Mouse (Mus musculus): ENCODE measurements around the gene Ankrd44. TPM values are rescaled to one million over a fixed set of nuclear protein-coding genes. Genes with fewer than 3 reads are reported as not detected.

The Ankrd44 gene
- total RNA-seq, 2 experiments from 2014 or later: 19.7 to 21.7 TPM

GRCm38 (mm10) chr1:54901084-54901483, 25.1 kb downstream of the Ankrd44 start:
- intact Hi-C loops (cut with DNase I): no loop called here
- DNase-seq (ENCODE audit: low spot score in 2 of 2): no peak

GRCm38 (mm10) chr1:54899247-54899646, 26.9 kb downstream of the Ankrd44 start:
- DNase-seq (ENCODE audit: low spot score in 2 of 2): no peak
- intact Hi-C loops (cut with DNase I): no loop called here

- intact Hi-C loops (cut with DNase I): no loop called here
- no peak for DNase-seq (ENCODE audit: low spot score in 2 of 2)
These were observed 27.5 kb downstream of the Ankrd44 start for GRCm38 (mm10) chr1:54898656-54899084.

- intact Hi-C loops (cut with DNase I): no loop called here
- DNase-seq (ENCODE audit: low spot score in 2 of 2): no peak
These were observed 28.5 kb downstream of the Ankrd44 start for GRCm38 (mm10) chr1:54897726-54898125.

- intact Hi-C loops (cut with DNase I): no loop called here
- DNase-seq (ENCODE audit: low spot score in 2 of 2): peak; percentile 72 to 73
These were observed 29.8 kb downstream of the Ankrd44 start for GRCm38 (mm10) chr1:54896109-54897085.

- intact Hi-C loops (cut with DNase I): no loop called here
- no peak for DNase-seq (ENCODE audit: low spot score in 2 of 2)
These were observed 37.7 kb downstream of the Ankrd44 start for GRCm38 (mm10) chr1:54888449-54888848.

- DNase-seq (ENCODE audit: low spot score in 2 of 2): no peak
- intact Hi-C loops (cut with DNase I): no loop called here
These were observed 38.3 kb downstream of the Ankrd44 start for GRCm38 (mm10) chr1:54887873-54888272.

GRCm38 (mm10) chr1:54882856-54883467, 43.2 kb downstream of the Ankrd44 start:
- no peak for DNase-seq (ENCODE audit: low spot score in 2 of 2)
- intact Hi-C loops (cut with DNase I): no loop called here

- intact Hi-C loops (cut with DNase I): no loop called here
- DNase-seq (ENCODE audit: low spot score in 2 of 2): no peak
These were observed 44.7 kb downstream of the Ankrd44 start for GRCm38 (mm10) chr1:54881523-54881922.

- intact Hi-C loops (cut with DNase I): loop anchor here (10.0 kb wide), 1 partner anchor 47 kb away; the partner anchor contains the start of gene Ankrd44
- no peak for DNase-seq (ENCODE audit: low spot score in 2 of 2)
These were observed 48.6 kb downstream of the Ankrd44 start for GRCm38 (mm10) chr1:54877423-54878073.

GRCm38 (mm10) chr1:54877014-54877413, 49.2 kb downstream of the Ankrd44 start:
- intact Hi-C loops (cut with DNase I): loop anchor here (10.0 kb wide), 1 partner anchor 48 kb away; the partner anchor contains the start of gene Ankrd44
- DNase-seq (ENCODE audit: low spot score in 2 of 2): no peak

- intact Hi-C loops (cut with DNase I): loop anchor here (10.0 kb wide), 1 partner anchor 51 kb away; the partner anchor contains the start of gene Ankrd44
- DNase-seq (ENCODE audit: low spot score in 2 of 2): no peak
These were observed 52.1 kb downstream of the Ankrd44 start for GRCm38 (mm10) chr1:54874094-54874493.

GRCm38 (mm10) chr1:54872857-54873616, 53.1 kb downstream of the Ankrd44 start:
- no peak for DNase-seq (ENCODE audit: low spot score in 2 of 2)
- intact Hi-C loops (cut with DNase I): loop anchor here (10.0 kb wide), 1 partner anchor 52 kb away; the partner anchor contains the start of gene Ankrd44

- DNase-seq (ENCODE audit: low spot score in 2 of 2): no peak
- intact Hi-C loops (cut with DNase I): loop anchor here (10.0 kb wide), 1 partner anchor 53 kb away; the partner anchor contains the start of gene Ankrd44
These were observed 54.9 kb downstream of the Ankrd44 start for GRCm38 (mm10) chr1:54871321-54871720.

- intact Hi-C loops (cut with DNase I): loop anchor here (10.0 kb wide), 1 partner anchor 54 kb away; the partner anchor contains the start of gene Ankrd44
- no peak for DNase-seq (ENCODE audit: low spot score in 2 of 2)
These were observed 55.6 kb downstream of the Ankrd44 start for GRCm38 (mm10) chr1:54870634-54871033.

- no peak for DNase-seq (ENCODE audit: low spot score in 2 of 2)
- intact Hi-C loops (cut with DNase I): no loop called here
These were observed 59.0 kb downstream of the Ankrd44 start for GRCm38 (mm10) chr1:54867226-54867625.

GRCm38 (mm10) chr1:54866131-54866530, 60.1 kb downstream of the Ankrd44 start:
- DNase-seq (ENCODE audit: low spot score in 2 of 2): no peak
- intact Hi-C loops (cut with DNase I): no loop called here

- DNase-seq (ENCODE audit: low spot score in 2 of 2): no peak
- intact Hi-C loops (cut with DNase I): no loop called here
These were observed 61.1 kb downstream of the Ankrd44 start for GRCm38 (mm10) chr1:54864928-54865652.

Measured in left cerebral cortex, postnatal 36 days (tissue).